ENCODE assay signal across 15 mouse cellular contexts in the genomic region with DNA sequence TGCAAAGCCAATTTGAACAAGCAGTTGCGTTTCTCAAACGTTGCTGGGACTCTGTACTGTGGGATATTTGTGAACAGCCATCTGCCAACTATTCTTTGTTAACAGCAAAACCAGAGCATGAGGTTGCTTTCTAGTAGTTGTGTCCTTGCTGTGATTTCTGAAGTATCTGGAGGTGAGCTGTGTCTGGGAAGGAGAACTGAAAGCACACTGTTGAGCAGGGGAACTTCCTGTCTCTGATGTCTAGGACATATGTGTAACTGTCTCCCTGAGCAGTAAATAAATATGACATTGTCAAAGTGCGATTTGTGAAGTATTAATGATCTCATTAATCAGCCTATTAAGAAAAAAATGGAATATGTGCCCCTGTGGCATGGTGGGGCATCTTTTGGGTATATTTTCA.
"Had no signal": no experiment of that assay in that cellular context is flagged by ENCODE, and none has a peak within 500 bp of the region (broad histone marks: within the 10 kb centered on the region; RNA-seq: fewer than 3 reads in every experiment).

No protein-coding gene starts in this region.

- H3K27ac ChIP-seq: neural tube, embryonic 13.5 days; neural tube, embryonic 15.5 days; stomach, embryonic 15.5 days; stomach, postnatal 0 days had no signal

- H3K4me1 ChIP-seq: neural tube, embryonic 13.5 days; neural tube, embryonic 15.5 days; stomach, embryonic 15.5 days had no signal

- H3K4me2 ChIP-seq: neural tube, embryonic 13.5 days; neural tube, embryonic 15.5 days; stomach, embryonic 15.5 days had no signal

- H3K36me3 ChIP-seq: neural tube, embryonic 13.5 days; neural tube, embryonic 15.5 days; stomach, embryonic 15.5 days had no signal

- H3K4me3 ChIP-seq: neural tube, embryonic 13.5 days; neural tube, embryonic 15.5 days; stomach, embryonic 15.5 days had no signal

- H3K9me3 ChIP-seq: neural tube, embryonic 15.5 days; stomach, embryonic 15.5 days had no signal

- DNase-seq: right cerebral cortex, adult 18-20 months; right cerebral cortex, postnatal 14 days; right cerebral cortex, postnatal 25 days; right cerebral cortex, postnatal 4 days; spleen, adult 18-20 months; thymus, adult 18-20 months; thymus, adult 2 months; thymus, postnatal 14 days; thymus, postnatal 25 days; thymus, postnatal 36 days; thymus, postnatal 4 days had no signal

- H3K27me3 ChIP-seq: neural tube, embryonic 13.5 days; neural tube, embryonic 15.5 days; stomach, embryonic 15.5 days had no signal

- H3K9ac ChIP-seq: neural tube, embryonic 13.5 days; neural tube, embryonic 15.5 days; stomach, embryonic 15.5 days had no signal
